Mouse (Mus musculus): ENCODE results near the gene Daw1. TPM values are rescaled to one million over a fixed set of nuclear protein-coding genes. Genes with fewer than 3 reads are reported as not detected.

The Daw1 gene
- polyA plus RNA-seq, 1 experiment from 2014 or later, result not detected

- Histone ChIP-seq H3K4me2 (ENCODE audit: low read depth, low read length) (no peak overlapping the region), H3K27ac (replicated peaks; ENCODE audit: low read depth, low read length) (no peak overlapping the region), H3K4me3 (ENCODE audit: low read depth, low read length) (no peak overlapping the region), H3K4me1 (ENCODE audit: control insufficient read depth, insufficient read depth, low read length) (no peaks in the 10 kb centered on the region), H3K27me3 (ENCODE audit: control insufficient read depth, insufficient read depth, low read length) (no peaks in the 10 kb centered on the region), H3K36me3 (replicated peaks; ENCODE audit: control insufficient read depth, insufficient read depth, low read depth, low read length) (no peaks in the 10 kb centered on the region), H3K9ac (replicated peaks; ENCODE audit: low read length) (no peak overlapping the region), H3K9me3 (replicated peaks; ENCODE audit: control insufficient read depth, low read length) (no peaks in the 10 kb centered on the region)
- ATAC-seq (replicated peaks; ENCODE audit: insufficient number of reproducible peaks, low FRiP score, low TSS enrichment, low read depth) (no peak), DNase-seq (ENCODE audit: low spot score) (no peak)
- 71% methylated on average over 1 of the region's 1 CpGs for WGBS
Measured at GRCm38 (mm10) chr1:83209981-83210380, 50.4 kb downstream of the Daw1 start.

GRCm38 (mm10) chr1:83218260-83218659 is 58.7 kb downstream of the Daw1 start:
- no peak overlapping the region for H3K9ac ChIP-seq (replicated peaks; ENCODE audit: low read length)
- peak; percentile 54 for DNase-seq (ENCODE audit: low spot score)
- no peaks in the 10 kb centered on the region for H3K4me1 ChIP-seq (ENCODE audit: control insufficient read depth, insufficient read depth, low read length)
- H3K4me2 ChIP-seq (ENCODE audit: low read depth, low read length), result no peak overlapping the region
- H3K4me3 ChIP-seq (ENCODE audit: low read depth, low read length), result no peak overlapping the region
- H3K27ac ChIP-seq (replicated peaks; ENCODE audit: low read depth, low read length), result no peak overlapping the region
- WGBS, result 54% methylated on average over 1 of the region's 1 CpGs
- ATAC-seq (replicated peaks; ENCODE audit: insufficient number of reproducible peaks, low FRiP score, low TSS enrichment, low read depth), result peak; percentile 67; the same call in 1 of the 2 replicates
- no peaks in the 10 kb centered on the region for H3K36me3 ChIP-seq (replicated peaks; ENCODE audit: control insufficient read depth, insufficient read depth, low read depth, low read length)
- no peaks in the 10 kb centered on the region for H3K27me3 ChIP-seq (ENCODE audit: control insufficient read depth, insufficient read depth, low read length)
- no peaks in the 10 kb centered on the region for H3K9me3 ChIP-seq (replicated peaks; ENCODE audit: control insufficient read depth, low read length)

DNA sequence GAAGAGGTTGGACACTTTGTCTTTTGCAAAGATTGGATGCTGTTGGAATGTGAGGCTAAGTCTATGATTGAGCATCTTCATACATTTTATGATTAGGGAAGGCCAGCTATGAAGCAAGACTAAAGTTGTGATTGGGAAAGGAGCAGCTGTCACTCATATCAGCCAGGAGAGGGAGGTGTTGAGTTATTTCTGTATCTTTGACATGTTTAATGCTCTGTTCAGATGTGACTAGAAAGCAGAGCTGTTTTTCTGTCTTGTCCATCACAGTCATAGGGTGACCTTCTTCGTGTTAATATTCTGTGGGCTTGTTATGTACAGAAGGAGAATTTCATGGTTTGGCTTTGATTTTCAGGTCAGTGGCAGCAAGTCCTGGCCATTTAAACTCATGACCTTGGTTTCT is 63.5 kb downstream of the Daw1 start:
- Histone ChIP-seq H3K4me2 (ENCODE audit: low read depth, low read length) (no peak overlapping the region), H3K36me3 (replicated peaks; ENCODE audit: control insufficient read depth, insufficient read depth, low read depth, low read length) (no peaks in the 10 kb centered on the region), H3K9me3 (replicated peaks; ENCODE audit: control insufficient read depth, low read length) (no peaks in the 10 kb centered on the region), H3K4me3 (ENCODE audit: low read depth, low read length) (no peak overlapping the region), H3K9ac (replicated peaks; ENCODE audit: low read length) (no peak overlapping the region), H3K4me1 (ENCODE audit: control insufficient read depth, insufficient read depth, low read length) (no peaks in the 10 kb centered on the region), H3K27ac (replicated peaks; ENCODE audit: low read depth, low read length) (no peak overlapping the region), H3K27me3 (ENCODE audit: control insufficient read depth, insufficient read depth, low read length) (no peaks in the 10 kb centered on the region)
- ATAC-seq (replicated peaks; ENCODE audit: insufficient number of reproducible peaks, low FRiP score, low TSS enrichment, low read depth), result no peak
- peak; percentile 31 for DNase-seq (ENCODE audit: low spot score)
- WGBS, result 73% methylated on average over 1 of the region's 1 CpGs

- no peak overlapping the region for H3K4me2 ChIP-seq (ENCODE audit: low read depth, low read length)
- no peak overlapping the region for H3K4me3 ChIP-seq (ENCODE audit: low read depth, low read length)
- H3K27ac ChIP-seq (replicated peaks; ENCODE audit: low read depth, low read length), result no peak overlapping the region
- no peaks in the 10 kb centered on the region for H3K4me1 ChIP-seq (ENCODE audit: control insufficient read depth, insufficient read depth, low read length)
- no peaks in the 10 kb centered on the region for H3K36me3 ChIP-seq (replicated peaks; ENCODE audit: control insufficient read depth, insufficient read depth, low read depth, low read length)
- ATAC-seq (replicated peaks; ENCODE audit: insufficient number of reproducible peaks, low FRiP score, low TSS enrichment, low read depth) (no peak), DNase-seq (ENCODE audit: low spot score) (no peak)
- H3K9ac ChIP-seq (replicated peaks; ENCODE audit: low read length), result no peak overlapping the region
- H3K27me3 ChIP-seq (ENCODE audit: control insufficient read depth, insufficient read depth, low read length), result no peaks in the 10 kb centered on the region
- H3K9me3 ChIP-seq (replicated peaks; ENCODE audit: control insufficient read depth, low read length), result no peaks in the 10 kb centered on the region
Measured at GRCm38 (mm10) chr1:83224423-83224960, 64.9 kb downstream of the Daw1 start.

DNA sequence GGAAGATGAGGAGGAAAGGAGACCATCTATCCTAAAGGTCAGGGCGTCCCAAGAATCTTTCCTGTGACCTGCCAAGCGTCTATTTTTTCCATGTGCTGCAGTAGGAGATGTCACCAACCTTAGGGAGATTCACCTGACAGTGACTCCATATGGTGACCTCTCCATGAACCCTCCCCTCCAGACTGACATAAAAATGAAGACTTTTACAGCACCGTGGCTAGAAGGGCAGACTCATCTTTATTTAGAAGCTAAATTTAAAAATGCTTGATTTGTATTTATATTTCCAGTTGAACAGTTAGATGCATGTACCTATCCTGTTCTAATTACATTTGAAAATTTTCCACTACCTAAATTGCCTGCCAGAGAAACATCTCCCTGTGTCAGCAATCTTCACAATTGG is 68.4 kb downstream of the Daw1 start:
- Histone ChIP-seq H3K36me3 (replicated peaks; ENCODE audit: control insufficient read depth, insufficient read depth, low read depth, low read length) (no peaks in the 10 kb centered on the region), H3K27ac (replicated peaks; ENCODE audit: low read depth, low read length) (no peak overlapping the region), H3K4me1 (ENCODE audit: control insufficient read depth, insufficient read depth, low read length) (no peaks in the 10 kb centered on the region), H3K4me3 (ENCODE audit: low read depth, low read length) (no peak overlapping the region), H3K9ac (replicated peaks; ENCODE audit: low read length) (no peak overlapping the region), H3K9me3 (replicated peaks; ENCODE audit: control insufficient read depth, low read length) (no peaks in the 10 kb centered on the region), H3K27me3 (ENCODE audit: control insufficient read depth, insufficient read depth, low read length) (no peaks in the 10 kb centered on the region), H3K4me2 (ENCODE audit: low read depth, low read length) (no peak overlapping the region)
- ATAC-seq (replicated peaks; ENCODE audit: insufficient number of reproducible peaks, low FRiP score, low TSS enrichment, low read depth), result no peak
- 84% methylated on average over 3 of the region's 3 CpGs for WGBS
- DNase-seq (ENCODE audit: low spot score), result no peak

DNA sequence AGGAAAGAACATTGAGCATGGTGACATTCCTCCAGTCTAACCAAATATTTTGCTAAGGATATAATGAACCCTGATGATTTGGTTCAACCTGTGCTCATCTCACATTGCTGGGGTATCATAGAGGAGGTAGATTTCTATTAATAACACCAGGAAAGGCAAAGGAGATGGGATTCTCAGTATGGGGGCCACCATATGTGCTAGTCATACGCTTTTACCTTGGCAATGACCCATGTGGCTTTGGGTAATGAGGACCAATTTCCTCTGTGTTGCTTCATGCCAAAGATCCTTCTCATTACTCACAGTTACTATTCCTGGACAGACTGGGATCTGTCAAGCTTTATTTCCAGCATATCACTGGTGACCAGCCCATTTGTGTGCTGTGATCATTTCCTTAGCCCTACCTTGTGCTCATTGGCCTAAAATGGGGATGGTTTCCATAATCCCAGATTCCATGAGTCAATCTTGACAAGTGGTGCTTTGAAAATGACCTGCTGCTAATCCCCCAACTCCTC is 88.7 kb downstream of the Daw1 start:
- H3K27ac ChIP-seq (replicated peaks; ENCODE audit: low read depth, low read length), result no peak overlapping the region
- H3K4me3 ChIP-seq (ENCODE audit: low read depth, low read length), result no peak overlapping the region
- no peaks in the 10 kb centered on the region for H3K27me3 ChIP-seq (ENCODE audit: control insufficient read depth, insufficient read depth, low read length)
- ATAC-seq (replicated peaks; ENCODE audit: insufficient number of reproducible peaks, low FRiP score, low TSS enrichment, low read depth) (no peak), DNase-seq (ENCODE audit: low spot score) (no peak)
- H3K4me2 ChIP-seq (ENCODE audit: low read depth, low read length), result no peak overlapping the region
- no peaks in the 10 kb centered on the region for H3K4me1 ChIP-seq (ENCODE audit: control insufficient read depth, insufficient read depth, low read length)
- H3K9me3 ChIP-seq (replicated peaks; ENCODE audit: control insufficient read depth, low read length), result no peaks in the 10 kb centered on the region
- WGBS, result 95% methylated on average over 1 of the region's 1 CpGs
- no peak overlapping the region for H3K9ac ChIP-seq (replicated peaks; ENCODE audit: low read length)
- no peaks in the 10 kb centered on the region for H3K36me3 ChIP-seq (replicated peaks; ENCODE audit: control insufficient read depth, insufficient read depth, low read depth, low read length)

- Histone ChIP-seq H3K4me1 (ENCODE audit: control insufficient read depth, insufficient read depth, low read length) (no peaks in the 10 kb centered on the region), H3K9ac (replicated peaks; ENCODE audit: low read length) (no peak overlapping the region), H3K27me3 (ENCODE audit: control insufficient read depth, insufficient read depth, low read length) (no peaks in the 10 kb centered on the region), H3K4me2 (ENCODE audit: low read depth, low read length) (no peak overlapping the region), H3K4me3 (ENCODE audit: low read depth, low read length) (no peak overlapping the region), H3K27ac (replicated peaks; ENCODE audit: low read depth, low read length) (no peak overlapping the region), H3K36me3 (replicated peaks; ENCODE audit: control insufficient read depth, insufficient read depth, low read depth, low read length) (no peaks in the 10 kb centered on the region), H3K9me3 (replicated peaks; ENCODE audit: control insufficient read depth, low read length) (no peaks in the 10 kb centered on the region)
- 74% methylated on average over 1 of the region's 1 CpGs for WGBS
- ATAC-seq (replicated peaks; ENCODE audit: insufficient number of reproducible peaks, low FRiP score, low TSS enrichment, low read depth), result no peak
- no peak for DNase-seq (ENCODE audit: low spot score)
Measured at GRCm38 (mm10) chr1:83251746-83252145, 92.2 kb downstream of the Daw1 start.
